Mouse (Mus musculus) heart, postnatal 10 days (tissue): Measurements from ENCODE around the gene Txnip. TPM values are rescaled to one million over a fixed set of nuclear protein-coding genes. Genes with fewer than 3 reads are reported as not detected.
"Not testable (repeated sequence)": the region's sequence is repeated elsewhere in the genome, so short reads cannot be mapped to it uniquely, and the experiment has no call there.

Experiments used
- DNase-seq, 2 experiments: peaks; one replicate each; pipeline ENCODE4 v3.0.0; 2021
- intact Hi-C: fragments of 180-260 bp; cut with DNase I; formaldehyde crosslinking; loops from one replicate; pipeline ENCODE4 v1.15.1; 2025
- total RNA-seq, 2 experiments: library from RNA; stranded (reverse); gene quantifications; 2 replicates each; pipeline ENCODE4 v1.2.3; 2021

The Txnip gene
- total RNA-seq, 2 experiments from 2014 or later: 618 to 1,152 TPM

- DNase-seq, intact Hi-C loops: not testable (repeated sequence)
Observed at GRCm38 (mm10) chr3:96606007-96606406, 48.2 kb downstream of the Txnip start.

GRCm38 (mm10) chr3:96606618-96607017 lies 48.9 kb downstream of the Txnip start:
- intact Hi-C loops: no loop called here
- no peak for DNase-seq

Other genes with a start within 250 kb of the Txnip start
- not detected for gene BC107364, start 105.7 kb upstream of the Txnip start, total RNA-seq
- 100 to 1,000 TPM; 149 to 172 TPM for gene Hfe2, start 32.8 kb upstream of the Txnip start, total RNA-seq
- 1 to 10 TPM; 4.9 to 5.3 TPM for gene Gm16253, start 19.0 kb downstream of the Txnip start, total RNA-seq
- 10 to 100 TPM; 24.3 to 30.9 TPM for gene Polr3gl, start 36.2 kb downstream of the Txnip start, total RNA-seq
- 1 to 10 TPM; 2.0 to 5.5 TPM for gene Ankrd34a, start 38.7 kb downstream of the Txnip start, total RNA-seq
- 10 to 100 TPM; 40.1 to 54.6 TPM for gene Lix1l, start 43.2 kb downstream of the Txnip start, total RNA-seq
- 10 to 100 TPM; 47.9 to 55.9 TPM for gene Rbm8a, start 72.0 kb downstream of the Txnip start, total RNA-seq
- 10 to 100 TPM; 30.3 to 35.3 TPM for gene Pex11b, start 77.4 kb downstream of the Txnip start, total RNA-seq
- gene Gm42957, start 77.5 kb downstream of the Txnip start, total RNA-seq: under 1 TPM in 1 of 2 experiments, not detected in 1; 0.20 TPM
- gene Itga10, start 87.6 kb downstream of the Txnip start, total RNA-seq: 1 to 10 TPM in 1 of 2 experiments, under 1 TPM in 1; 0.60 to 1.5 TPM
- under 1 TPM; 0.55 to 0.60 TPM for gene Ankrd35, start 112.2 kb downstream of the Txnip start, total RNA-seq
- 10 to 100 TPM; 23.7 to 24.6 TPM for gene Pias3, start 138.4 kb downstream of the Txnip start, total RNA-seq
- gene Nudt17, start 150.6 kb downstream of the Txnip start, total RNA-seq: 1 to 10 TPM; 2.5 to 3.3 TPM
- gene Polr3c, start 169.7 kb downstream of the Txnip start, total RNA-seq: 10 to 100 TPM; 22.2 to 26.1 TPM
- gene Rnf115, start 169.7 kb downstream of the Txnip start, total RNA-seq: 10 to 100 TPM; 25.5 to 27.0 TPM